Comparison of ENCODE assay signal across 12 mouse cellular contexts in the genomic region with DNA sequence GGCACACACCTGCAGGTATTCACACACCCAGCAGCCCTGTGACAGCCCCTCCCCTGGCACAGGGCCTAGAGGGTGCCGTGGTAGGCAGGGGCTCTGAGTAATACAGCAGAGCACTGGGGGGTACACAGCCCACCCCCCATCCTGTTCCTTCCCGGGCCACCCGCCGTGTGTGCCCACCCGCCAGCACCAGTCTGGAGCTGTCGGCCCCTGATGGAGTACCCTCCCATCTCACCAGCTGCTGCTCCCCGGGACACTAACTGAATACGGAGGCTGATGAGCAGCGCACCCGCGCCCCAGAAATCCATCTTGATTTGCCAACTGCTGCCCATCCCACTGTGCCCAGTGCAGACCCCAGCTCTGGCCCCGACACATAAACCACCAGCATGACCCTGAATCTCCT. TPM values are rescaled to one million over a fixed set of nuclear protein-coding genes. Genes with fewer than 3 reads are reported as not detected.
DNase-seq lines count a peak whose midpoint lies in the region; ATAC-seq lines count a peak whose summit lies in the region.
"Had no signal": no experiment of that assay in that cellular context is flagged by ENCODE, and none has a peak within 500 bp of the region (broad histone marks: within the 10 kb centered on the region; RNA-seq: fewer than 3 reads in every experiment).

No protein-coding gene starts in this region.

- H3K9ac ChIP-seq in heart, embryonic 14.5 days (ENCODE audit: low read length): peak overlapping the region; percentile 55
- H3K9ac ChIP-seq in forebrain, embryonic 15.5 days (replicated peaks): no peak overlapping the region
- H3K9ac ChIP-seq: liver, embryonic 14.5 days had no signal

- no peak overlapping the region for H3K4me2 ChIP-seq in heart, embryonic 14.5 days (ENCODE audit: low read length)
- peak overlapping the region; percentile 19 for H3K4me2 ChIP-seq in forebrain, embryonic 15.5 days (replicated peaks)

- ATAC-seq in heart, embryonic 14.5 days (ENCODE audit: insufficient number of reproducible peaks, insufficient read depth, low FRiP score, low read depth): no peak
- ATAC-seq in forebrain, embryonic 15.5 days (replicated peaks): peak; percentile 28
- ATAC-seq in granulocyte monocyte progenitor cell, adult 5-6 weeks (replicated peaks; ENCODE audit: poor library complexity, severe bottlenecking): no peak
- ATAC-seq: Patski had no signal

- no peak overlapping the region for H3K4me3 ChIP-seq in heart, embryonic 14.5 days (ENCODE audit: control insufficient read depth in 1 of 2, insufficient read depth in 1 of 2, low read depth in 1 of 2, low read length in 2 of 2)
- no peak overlapping the region for H3K4me3 ChIP-seq in embryonic facial prominence, embryonic 10.5 days
- no peak overlapping the region for H3K4me3 ChIP-seq in forebrain, embryonic 15.5 days
- peak overlapping the region; percentile 20; the same call in 1 of the 2 replicates for H3K4me3 ChIP-seq in midbrain, embryonic 10.5 days

- peaks cover 76 to 100% of the 10 kb centered on the region in 2 experiments for H3K4me1 ChIP-seq in heart, embryonic 14.5 days (ENCODE audit: control insufficient read depth in 2 of 2, insufficient read depth in 2 of 2, low read length in 2 of 2)
- H3K4me1 ChIP-seq in embryonic facial prominence, embryonic 10.5 days: peaks cover 63% of the 10 kb centered on the region
- H3K4me1 ChIP-seq in forebrain, embryonic 15.5 days: peaks cover 74% of the 10 kb centered on the region
- peaks cover 90% of the 10 kb centered on the region for H3K4me1 ChIP-seq in midbrain, embryonic 10.5 days

- no peaks in the 10 kb centered on the region for H3K27me3 ChIP-seq in heart, embryonic 14.5 days (ENCODE audit: control insufficient read depth, insufficient read depth, low read length)
- no peaks in the 10 kb centered on the region for H3K27me3 ChIP-seq in embryonic facial prominence, embryonic 10.5 days (replicated peaks; ENCODE audit: low read depth, poor library complexity, severe bottlenecking)
- H3K27me3 ChIP-seq in forebrain, embryonic 15.5 days: no peaks in the 10 kb centered on the region
- H3K27me3 ChIP-seq in midbrain, embryonic 10.5 days (ENCODE audit: low read depth, poor library complexity, severe bottlenecking): no peaks in the 10 kb centered on the region
- H3K27me3 ChIP-seq: Patski had no signal

- no peaks in the 10 kb centered on the region for H3K9me3 ChIP-seq in heart, embryonic 14.5 days (ENCODE audit: control insufficient read depth, low read length)
- H3K9me3 ChIP-seq in embryonic facial prominence, embryonic 10.5 days: no peaks in the 10 kb centered on the region
- no peaks in the 10 kb centered on the region for H3K9me3 ChIP-seq in forebrain, embryonic 15.5 days
- no peaks in the 10 kb centered on the region for H3K9me3 ChIP-seq in midbrain, embryonic 10.5 days (replicated peaks)

- no peak for DNase-seq in heart, adult 11 months
- no peak for DNase-seq in embryonic facial prominence, embryonic 10.5 days (ENCODE audit: low spot score)
- no peak for DNase-seq in midbrain, embryonic 10.5 days (ENCODE audit: low spot score)
- DNase-seq in embryo, embryonic 10.5 days (ENCODE audit: low spot score): no peak
- no peak for DNase-seq in frontal cortex, postnatal 14 days (ENCODE audit: low spot score in 2 of 2)
- DNase-seq: cerebellum, postnatal 36 days; layer of hippocampus, adult 9-11 months had no signal

- H3K36me3 ChIP-seq in heart, embryonic 14.5 days (ENCODE audit: control insufficient read depth, insufficient read depth, low read length): peaks cover 92% of the 10 kb centered on the region
- peaks cover 100% of the 10 kb centered on the region for H3K36me3 ChIP-seq in embryonic facial prominence, embryonic 10.5 days (replicated peaks)
- peaks cover 31% of the 10 kb centered on the region for H3K36me3 ChIP-seq in forebrain, embryonic 15.5 days
- H3K36me3 ChIP-seq in midbrain, embryonic 10.5 days: peaks cover 99% of the 10 kb centered on the region

- H3K27ac ChIP-seq in heart, embryonic 14.5 days (replicated peaks in 1 of 2; ENCODE audit: control insufficient read depth in 1 of 2, insufficient read depth in 1 of 2, low read depth in 2 of 2, low read length in 2 of 2): peak overlapping the region; percentile 4 to 65; a peak in 3 of 4 replicates
- peak overlapping the region; percentile 74 for H3K27ac ChIP-seq in embryonic facial prominence, embryonic 10.5 days (replicated peaks)
- H3K27ac ChIP-seq in forebrain, embryonic 15.5 days (replicated peaks): peak overlapping the region; percentile 79
- H3K27ac ChIP-seq in midbrain, embryonic 10.5 days (replicated peaks): peak overlapping the region; percentile 91
- H3K27ac ChIP-seq: liver, embryonic 14.5 days had no signal

- WGBS in heart, embryonic 14.5 days: 87% methylated on average over 12 of the region's 12 CpGs
- 96% methylated on average over 12 of the region's 12 CpGs for WGBS in embryonic facial prominence, embryonic 10.5 days
- WGBS in forebrain, embryonic 15.5 days: 24% methylated on average over 10 of the region's 12 CpGs
- WGBS in midbrain, embryonic 10.5 days: 95% methylated on average over 12 of the region's 12 CpGs

RNA-seq across cellular contexts. Expression of a gene that starts 11.0 kb away (rescaled TPM):
- polyA plus RNA-seq in heart, embryonic 14.5 days (2014; fragmentation: Nextera tagmentation; extraction: Ambion mirVana): 163 and 182 TPM in 2 replicates
- 47.0 and 53.4 TPM in 2 replicates for polyA plus RNA-seq in embryonic facial prominence, embryonic 10.5 days (2016; fragmentation: Nextera tagmentation; extraction: Ambion mirVana)
- 79.1 and 147 TPM in 2 replicates for polyA plus RNA-seq in forebrain, embryonic 15.5 days (2015; fragmentation: Nextera tagmentation; extraction: Ambion mirVana)
- 44.5 and 46.2 TPM in 2 replicates for polyA plus RNA-seq in midbrain, embryonic 10.5 days (2016; fragmentation: Nextera tagmentation; extraction: Ambion mirVana)
- 118 and 134 TPM in 2 replicates for total RNA-seq in granulocyte monocyte progenitor cell, adult 5-6 weeks (2014; fragmentation: Nextera tagmentation)
- total RNA-seq in granulocyte monocyte progenitor cell, adult 5-6 weeks (2017): 73.9 and 101 TPM in 2 replicates

RNA-seq across cellular contexts. Expression of a gene that starts 14.9 kb away (rescaled TPM):
- 5.3 and 6.7 TPM in 2 replicates for polyA plus RNA-seq in heart, embryonic 14.5 days (2014; fragmentation: Nextera tagmentation; extraction: Ambion mirVana)
- polyA plus RNA-seq in embryonic facial prominence, embryonic 10.5 days (2016; fragmentation: Nextera tagmentation; extraction: Ambion mirVana): 4.3 and 4.5 TPM in 2 replicates
- 0.98 TPM in 2 replicates for polyA plus RNA-seq in forebrain, embryonic 15.5 days (2015; fragmentation: Nextera tagmentation; extraction: Ambion mirVana)
- polyA plus RNA-seq in midbrain, embryonic 10.5 days (2016; fragmentation: Nextera tagmentation; extraction: Ambion mirVana): 8.2 and 9.2 TPM in 2 replicates
- total RNA-seq in granulocyte monocyte progenitor cell, adult 5-6 weeks (2014; fragmentation: Nextera tagmentation): 1.0 and 5.4 TPM in 2 replicates
- 0.82 and 1.3 TPM in 2 replicates for total RNA-seq in granulocyte monocyte progenitor cell, adult 5-6 weeks (2017)

RNA-seq across cellular contexts. Expression of a gene that starts 19.2 kb away (rescaled TPM):
- 136 and 153 TPM in 2 replicates for polyA plus RNA-seq in heart, embryonic 14.5 days (2014; fragmentation: Nextera tagmentation; extraction: Ambion mirVana)
- polyA plus RNA-seq in embryonic facial prominence, embryonic 10.5 days (2016; fragmentation: Nextera tagmentation; extraction: Ambion mirVana): 332 TPM in 2 replicates
- 77.2 and 91.2 TPM in 2 replicates for polyA plus RNA-seq in forebrain, embryonic 15.5 days (2015; fragmentation: Nextera tagmentation; extraction: Ambion mirVana)
- polyA plus RNA-seq in midbrain, embryonic 10.5 days (2016; fragmentation: Nextera tagmentation; extraction: Ambion mirVana): 306 and 361 TPM in 2 replicates
- total RNA-seq in granulocyte monocyte progenitor cell, adult 5-6 weeks (2014; fragmentation: Nextera tagmentation): 113 and 231 TPM in 2 replicates
- 339 TPM in 2 replicates for total RNA-seq in granulocyte monocyte progenitor cell, adult 5-6 weeks (2017)

RNA-seq across cellular contexts. Expression of a gene that starts 43.9 kb away (rescaled TPM):
- polyA plus RNA-seq in heart, embryonic 14.5 days (2014; fragmentation: Nextera tagmentation; extraction: Ambion mirVana): 88.3 and 89.7 TPM in 2 replicates
- polyA plus RNA-seq in embryonic facial prominence, embryonic 10.5 days (2016; fragmentation: Nextera tagmentation; extraction: Ambion mirVana): 4.0 and 4.3 TPM in 2 replicates
- 2.0 and 2.2 TPM in 2 replicates for polyA plus RNA-seq in forebrain, embryonic 15.5 days (2015; fragmentation: Nextera tagmentation; extraction: Ambion mirVana)
- polyA plus RNA-seq in midbrain, embryonic 10.5 days (2016; fragmentation: Nextera tagmentation; extraction: Ambion mirVana): 2.9 and 3.4 TPM in 2 replicates
- total RNA-seq in granulocyte monocyte progenitor cell, adult 5-6 weeks (2014; fragmentation: Nextera tagmentation): 128 and 139 TPM in 2 replicates
- total RNA-seq in granulocyte monocyte progenitor cell, adult 5-6 weeks (2017): 109 and 122 TPM in 2 replicates

RNA-seq across cellular contexts. Expression of a gene that starts 56.5 kb away (rescaled TPM):
- 5.0 and 6.1 TPM in 2 replicates for polyA plus RNA-seq in heart, embryonic 14.5 days (2014; fragmentation: Nextera tagmentation; extraction: Ambion mirVana)
- 9.7 and 10.6 TPM in 2 replicates for polyA plus RNA-seq in embryonic facial prominence, embryonic 10.5 days (2016; fragmentation: Nextera tagmentation; extraction: Ambion mirVana)
- polyA plus RNA-seq in forebrain, embryonic 15.5 days (2015; fragmentation: Nextera tagmentation; extraction: Ambion mirVana): 24.0 and 27.0 TPM in 2 replicates
- polyA plus RNA-seq in midbrain, embryonic 10.5 days (2016; fragmentation: Nextera tagmentation; extraction: Ambion mirVana): 3.3 and 4.3 TPM in 2 replicates
- total RNA-seq in granulocyte monocyte progenitor cell, adult 5-6 weeks (2014; fragmentation: Nextera tagmentation): 1.6 and 9.2 TPM in 2 replicates
- 0.56 and 1.2 TPM in 2 replicates for total RNA-seq in granulocyte monocyte progenitor cell, adult 5-6 weeks (2017)

Comparison
In these comparisons a context has a peak if more than half of its experiments do, and no peak if none do; other contexts are left out.
1. H3K27ac ChIP-seq: peak in every context shown above with its lines; median percentile 91 in midbrain, embryonic 10.5 days; 79 in forebrain, embryonic 15.5 days; 74 in embryonic facial prominence, embryonic 10.5 days; 34 in heart, embryonic 14.5 days.